Mouse (Mus musculus) erythroblast, embryonic 14.5 days (primary cell): ENCODE measurements at regions not wholly inside any gene's neighbourhood (a gene's known extent, or its start where the extent isn't known, plus 50 kb on each side); places are given as distances from the start of the nearest gene placed in this dataset.

Experiments
- GATA1 ChIP-seq: IDR thresholded peaks from 2 replicates; pipeline ENCODE4 v1.6.1; 2012; ENCODE audit warnings: low read length, inconsistent platforms, mixed read lengths
- TAL1 ChIP-seq: IDR thresholded peaks from 3 replicates; pipeline ENCODE4 v1.6.1; 2012; ENCODE audit warnings: low read length, inconsistent platforms, mixed read lengths

GRCm38 (mm10) chr15:37080931-37081330, 73.4 kb upstream of the Zfp706 start:
- TF ChIP-seq GATA1: no peak
- no peak for TF ChIP-seq TAL1
